Mouse (Mus musculus): ENCODE results near the gene Psg16. TPM values are rescaled to one million over a fixed set of nuclear protein-coding genes. Genes with fewer than 3 reads are reported as not detected.

Psg16 gene
- polyA plus RNA-seq, 1 experiment from 2014 or later: 4.9 TPM

DNA sequence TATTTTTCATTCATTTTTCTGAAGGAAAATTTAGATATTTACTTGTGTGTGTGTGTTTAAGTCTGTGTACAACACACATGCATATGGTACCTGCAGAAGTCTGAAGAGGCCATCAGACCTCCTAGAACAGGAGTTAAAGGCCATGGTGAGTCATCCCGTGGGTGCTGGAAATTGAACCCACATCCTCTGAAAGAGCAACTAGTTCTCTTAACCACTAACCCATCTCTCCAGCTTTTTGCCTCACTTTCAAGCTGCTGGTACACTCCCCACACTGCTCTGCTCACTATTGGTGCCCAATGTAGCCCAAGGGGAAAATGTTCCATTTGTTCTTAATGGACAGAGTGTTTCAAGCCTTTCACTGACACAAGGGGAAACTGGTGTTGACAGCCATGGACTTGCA lies 61.5 kb downstream of the Psg16 start:
- H3K4me3 ChIP-seq (replicated peaks; ENCODE audit: low read depth, low read length): no peak overlapping the region
- DNase-seq (no peak), ATAC-seq (ENCODE audit: low FRiP score, low TSS enrichment) (no peak)
- 84% methylated on average over 1 of the region's 1 CpGs for WGBS
- H3K4me2 ChIP-seq (ENCODE audit: low read length): no peak overlapping the region
- H3K4me1 ChIP-seq (ENCODE audit: control insufficient read depth, insufficient read depth, low read length): no peaks in the 10 kb centered on the region
- peaks cover 3% of the 10 kb centered on the region; the same call in 1 of the 2 replicates for H3K9me3 ChIP-seq (ENCODE audit: control insufficient read depth, low read length)
- H3K27ac ChIP-seq (replicated peaks; ENCODE audit: low read depth, low read length): no peak overlapping the region
- no peaks in the 10 kb centered on the region for H3K36me3 ChIP-seq (ENCODE audit: control insufficient read depth, insufficient read depth, low read length)
- H3K9ac ChIP-seq (replicated peaks; ENCODE audit: low read length): no peak overlapping the region
- H3K27me3 ChIP-seq (ENCODE audit: control insufficient read depth, insufficient read depth, low read length): no peaks in the 10 kb centered on the region

DNA sequence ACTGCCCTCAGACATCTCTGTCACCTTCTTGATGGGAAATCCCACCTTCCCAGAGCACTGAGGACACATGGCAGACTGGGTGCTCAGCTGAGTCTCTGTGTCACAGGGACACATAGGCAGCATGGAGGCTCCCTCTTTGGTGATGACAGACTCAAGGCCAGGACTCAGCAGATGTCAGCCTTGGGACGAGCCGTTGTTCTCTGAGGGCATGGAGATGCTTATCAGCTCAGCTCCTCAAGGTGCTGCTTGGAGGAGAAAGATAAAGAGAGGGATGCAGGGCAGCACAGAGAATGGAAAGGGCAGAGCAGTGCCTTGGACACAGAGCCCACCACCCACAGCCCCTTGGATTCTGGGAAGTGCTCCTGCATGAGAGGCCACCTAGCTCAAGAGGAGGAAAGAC lies 76.1 kb downstream of the Psg16 start, which contains the start of gene Ceacam3:
Ceacam3 (plus strand) TSS at position 352 of the 400 bp plus-strand sequence.
- 87% methylated on average over 2 of the region's 2 CpGs for WGBS
- no peak within 1 kb of the TSS for H3K9ac ChIP-seq (replicated peaks; ENCODE audit: low read length)
- no peak for DNase-seq

DNA sequence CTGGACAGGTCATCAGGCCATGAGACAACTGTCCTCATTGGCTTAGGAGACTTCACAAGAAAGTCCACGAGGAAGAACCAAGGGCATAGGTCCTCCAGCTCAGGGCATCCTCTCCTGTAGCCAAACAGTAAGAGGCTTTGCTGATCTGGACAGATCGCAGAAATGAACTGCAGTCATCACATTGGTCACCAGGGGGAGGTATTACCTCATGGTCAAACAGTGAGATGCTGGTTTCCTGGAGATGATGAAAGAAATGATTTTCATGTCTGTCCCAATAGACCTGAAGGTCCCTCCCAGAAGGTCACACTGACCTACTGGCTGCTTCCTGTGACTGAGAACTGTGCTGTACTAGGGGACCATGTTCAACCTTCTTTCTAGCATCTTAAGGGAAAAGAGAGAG lies 81.8 kb downstream of the Psg16 start:
- Histone ChIP-seq H3K27ac (replicated peaks; ENCODE audit: low read depth, low read length) (no peak overlapping the region), H3K4me3 (replicated peaks; ENCODE audit: low read depth, low read length) (no peak overlapping the region), H3K36me3 (ENCODE audit: control insufficient read depth, insufficient read depth, low read length) (no peaks in the 10 kb centered on the region), H3K9ac (replicated peaks; ENCODE audit: low read length) (no peak overlapping the region), H3K4me2 (ENCODE audit: low read length) (no peak overlapping the region), H3K4me1 (ENCODE audit: control insufficient read depth, insufficient read depth, low read length) (no peaks in the 10 kb centered on the region), H3K27me3 (ENCODE audit: control insufficient read depth, insufficient read depth, low read length) (no peaks in the 10 kb centered on the region), H3K9me3 (ENCODE audit: control insufficient read depth, low read length) (peaks cover 26% of the 10 kb centered on the region; the same call in 1 of the 2 replicates)
- ATAC-seq (ENCODE audit: low FRiP score, low TSS enrichment): no peak
- WGBS: 37% methylated on average over 2 of the region's 2 CpGs
- no peak for DNase-seq

More for the DNA sequence above, 76.1 kb downstream of the Psg16 start, which contains the start of gene Ceacam3:
- Histone ChIP-seq H3K36me3 (ENCODE audit: control insufficient read depth, insufficient read depth, low read length) (no peaks in the 10 kb centered on the region), H3K27ac (replicated peaks; ENCODE audit: low read depth, low read length) (no peak within 1 kb of the TSS), H3K4me3 (replicated peaks; ENCODE audit: low read depth, low read length) (no peak within 1 kb of the TSS), H3K4me1 (ENCODE audit: control insufficient read depth, insufficient read depth, low read length) (no peaks in the 10 kb centered on the region), H3K27me3 (ENCODE audit: control insufficient read depth, insufficient read depth, low read length) (no peaks in the 10 kb centered on the region), H3K4me2 (ENCODE audit: low read length) (no peak within 1 kb of the TSS), H3K9me3 (ENCODE audit: control insufficient read depth, low read length) (peaks cover 22% of the 10 kb centered on the region)
- no peak for ATAC-seq (ENCODE audit: low FRiP score, low TSS enrichment)

DNA sequence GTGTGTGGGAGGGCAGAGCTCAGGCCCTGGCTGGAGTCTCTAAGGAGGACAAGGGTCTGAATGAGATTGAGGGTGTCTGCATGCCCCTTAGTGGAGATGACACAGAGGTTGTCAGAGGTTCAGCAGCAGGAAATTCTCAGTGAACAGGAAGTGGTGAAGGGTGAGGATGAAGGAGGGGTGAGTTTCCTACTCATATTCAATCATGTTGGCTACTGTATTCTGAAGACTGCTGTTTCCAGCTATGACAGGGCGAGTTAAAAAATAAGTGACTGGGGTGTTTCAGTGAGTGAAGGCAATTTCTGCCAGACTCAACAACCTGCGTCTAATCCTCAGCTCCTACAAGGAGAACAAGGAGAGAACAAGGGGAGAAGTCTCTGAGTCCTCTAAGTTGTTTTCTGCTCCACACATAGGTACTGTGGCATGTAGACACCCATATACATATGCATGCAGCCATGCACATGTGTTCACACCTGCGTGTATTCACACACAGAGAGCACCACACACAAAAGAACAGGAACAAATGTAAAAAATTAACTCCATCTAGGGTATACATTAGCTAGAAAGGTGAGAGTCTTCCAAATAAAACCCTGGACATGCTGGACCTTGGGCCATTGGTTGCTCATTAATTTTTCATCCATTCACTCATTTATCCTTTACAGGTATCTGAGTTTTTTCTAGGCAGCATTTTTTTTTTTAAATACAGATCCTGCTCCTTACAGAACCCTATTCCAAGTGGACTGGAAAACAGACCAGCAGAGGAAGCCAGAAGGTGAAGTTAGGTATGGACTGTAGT lies 83.2 kb downstream of the Psg16 start:
- no peaks in the 10 kb centered on the region for H3K27me3 ChIP-seq (ENCODE audit: control insufficient read depth, insufficient read depth, low read length)
- WGBS: 67% methylated on average over 3 of the region's 3 CpGs
- H3K4me1 ChIP-seq (ENCODE audit: control insufficient read depth, insufficient read depth, low read length): no peaks in the 10 kb centered on the region
- no peaks in the 10 kb centered on the region for H3K36me3 ChIP-seq (ENCODE audit: control insufficient read depth, insufficient read depth, low read length)
- no peak overlapping the region for H3K27ac ChIP-seq (replicated peaks; ENCODE audit: low read depth, low read length)
- DNase-seq (no peak), ATAC-seq (ENCODE audit: low FRiP score, low TSS enrichment) (no peak)
- no peak overlapping the region for H3K9ac ChIP-seq (replicated peaks; ENCODE audit: low read length)
- H3K4me2 ChIP-seq (ENCODE audit: low read length): no peak overlapping the region
- H3K4me3 ChIP-seq (replicated peaks; ENCODE audit: low read depth, low read length): no peak overlapping the region
- peaks cover 22% of the 10 kb centered on the region; the same call in 1 of the 2 replicates for H3K9me3 ChIP-seq (ENCODE audit: control insufficient read depth, low read length)

DNA sequence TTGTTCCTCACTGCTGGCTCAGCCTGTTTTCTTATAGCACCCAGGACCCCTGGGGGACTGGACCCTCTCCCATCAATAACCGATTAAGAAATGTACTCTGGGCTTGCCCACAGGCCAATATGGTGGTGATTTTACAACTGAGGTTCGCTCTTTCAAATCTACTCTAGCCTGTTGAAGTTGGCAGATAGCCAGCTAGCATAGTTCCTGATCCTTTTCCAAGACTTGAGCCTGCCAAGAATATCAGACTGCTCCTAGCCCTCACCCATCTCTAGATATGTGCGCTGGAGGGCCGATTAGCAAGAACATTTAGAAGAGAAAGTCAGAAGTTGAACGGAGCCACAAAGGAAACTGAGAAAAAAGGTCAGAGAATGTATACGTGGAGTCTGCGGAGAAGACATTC lies 85.2 kb downstream of the Psg16 start:
- no peak overlapping the region for H3K4me2 ChIP-seq (ENCODE audit: low read length)
- H3K9ac ChIP-seq (replicated peaks; ENCODE audit: low read length): no peak overlapping the region
- no peaks in the 10 kb centered on the region for H3K4me1 ChIP-seq (ENCODE audit: control insufficient read depth, insufficient read depth, low read length)
- 89% methylated on average over 7 of the region's 7 CpGs for WGBS
- H3K4me3 ChIP-seq (replicated peaks; ENCODE audit: low read depth, low read length): no peak overlapping the region
- peaks cover 22% of the 10 kb centered on the region; the same call in 1 of the 2 replicates for H3K9me3 ChIP-seq (ENCODE audit: control insufficient read depth, low read length)
- H3K27ac ChIP-seq (replicated peaks; ENCODE audit: low read depth, low read length): no peak overlapping the region
- ATAC-seq (ENCODE audit: low FRiP score, low TSS enrichment): no peak
- no peaks in the 10 kb centered on the region for H3K36me3 ChIP-seq (ENCODE audit: control insufficient read depth, insufficient read depth, low read length)
- no peaks in the 10 kb centered on the region for H3K27me3 ChIP-seq (ENCODE audit: control insufficient read depth, insufficient read depth, low read length)
- no peak for DNase-seq

DNA sequence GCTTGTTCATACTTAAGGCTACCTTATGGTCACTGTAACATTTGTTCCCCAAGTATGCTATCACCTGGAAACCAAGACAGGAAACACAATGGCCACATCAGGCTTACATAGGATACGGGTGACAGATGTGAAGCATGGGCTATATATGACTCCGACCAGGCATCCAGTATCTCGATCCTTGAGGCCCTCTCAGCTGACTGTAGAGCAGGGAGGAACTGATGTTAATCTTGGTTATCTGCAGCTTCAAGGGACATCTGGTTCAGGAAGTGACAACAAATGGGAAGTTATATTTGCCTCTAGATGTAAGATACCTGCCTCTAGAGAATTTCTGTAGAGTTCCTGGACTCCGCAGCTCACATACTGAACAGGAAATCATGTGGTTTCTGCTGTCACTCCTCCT lies 98.0 kb downstream of the Psg16 start:
- DNase-seq: no peak
- no peaks in the 10 kb centered on the region for H3K27me3 ChIP-seq (ENCODE audit: control insufficient read depth, insufficient read depth, low read length)
- H3K27ac ChIP-seq (replicated peaks; ENCODE audit: low read depth, low read length): no peak overlapping the region
- H3K36me3 ChIP-seq (ENCODE audit: control insufficient read depth, insufficient read depth, low read length): no peaks in the 10 kb centered on the region
- WGBS: 87% methylated on average over 4 of the region's 4 CpGs
- no peak overlapping the region for H3K4me3 ChIP-seq (replicated peaks; ENCODE audit: low read depth, low read length)
- no peak overlapping the region for H3K9ac ChIP-seq (replicated peaks; ENCODE audit: low read length)
- no peaks in the 10 kb centered on the region for H3K4me1 ChIP-seq (ENCODE audit: control insufficient read depth, insufficient read depth, low read length)
- peaks cover 14% of the 10 kb centered on the region; the same call in 1 of the 2 replicates for H3K9me3 ChIP-seq (ENCODE audit: control insufficient read depth, low read length)
- ATAC-seq (ENCODE audit: low FRiP score, low TSS enrichment): no peak
- no peak overlapping the region for H3K4me2 ChIP-seq (ENCODE audit: low read length)

Other genes starting within 250 kb of the Psg16 start
- gene Prkd2, start 231.1 kb upstream of the Psg16 start, polyA plus RNA-seq (2014; fragmentation: Nextera tagmentation; extraction: Ambion mirVana): 4.4 and 5.7 TPM in 2 replicates
- 4.9 and 6.2 TPM in 2 replicates for gene Dact3, start 198.7 kb upstream of the Psg16 start, polyA plus RNA-seq (2014; fragmentation: Nextera tagmentation; extraction: Ambion mirVana)
- gene Gng8, start 182.3 kb upstream of the Psg16 start, polyA plus RNA-seq (2014; fragmentation: Nextera tagmentation; extraction: Ambion mirVana): 11.7 and 17.2 TPM in 2 replicates
- gene Ptgir, start 167.6 kb upstream of the Psg16 start, polyA plus RNA-seq (2014; fragmentation: Nextera tagmentation; extraction: Ambion mirVana): 0.16 and 0.30 TPM in 2 replicates
- 494 and 652 TPM in 2 replicates for gene Calm3, start 149.9 kb upstream of the Psg16 start, polyA plus RNA-seq (2014; fragmentation: Nextera tagmentation; extraction: Ambion mirVana)
- gene Pnmal2, start 129.4 kb upstream of the Psg16 start, polyA plus RNA-seq (2014; fragmentation: Nextera tagmentation; extraction: Ambion mirVana): 115 and 116 TPM in 2 replicates
- 60.8 and 69.8 TPM in 2 replicates for gene Pnmal1, start 114.4 kb upstream of the Psg16 start, polyA plus RNA-seq (2014; fragmentation: Nextera tagmentation; extraction: Ambion mirVana)
- gene Gm42372, start 91.0 kb upstream of the Psg16 start, polyA plus RNA-seq (2014; fragmentation: Nextera tagmentation; extraction: Ambion mirVana): 6.4 and 8.7 TPM in 2 replicates
- gene Ccdc8, start 81.3 kb upstream of the Psg16 start, polyA plus RNA-seq (2014; fragmentation: Nextera tagmentation; extraction: Ambion mirVana): 3.1 and 4.5 TPM in 2 replicates
- 112 and 118 TPM in 2 replicates for gene Ppp5c, start 46.1 kb upstream of the Psg16 start, polyA plus RNA-seq (2014; fragmentation: Nextera tagmentation; extraction: Ambion mirVana)
- 1.5 and 4.6 TPM in 2 replicates for gene Hif3a, start 11.6 kb upstream of the Psg16 start, polyA plus RNA-seq (2014; fragmentation: Nextera tagmentation; extraction: Ambion mirVana)
- not detected in 2 replicates for gene Ceacam3, start 76.2 kb downstream of the Psg16 start, polyA plus RNA-seq (2014; fragmentation: Nextera tagmentation; extraction: Ambion mirVana)
- 0.04 TPM in 1 of 2 replicates, not detected in the other for gene Psg29, start 129.4 kb downstream of the Psg16 start, polyA plus RNA-seq (2014; fragmentation: Nextera tagmentation; extraction: Ambion mirVana)

Measured in midbrain, embryonic 14.5 days (tissue).